Mouse (Mus musculus) liver, embryonic 11.5 days (tissue): ENCODE results near the gene Arhgap10. TPM values are rescaled to one million over a fixed set of nuclear protein-coding genes. Genes with fewer than 3 reads are reported as not detected.

Source experiments
- ATAC-seq: fragments of 200-750 bp; cut with Nextera tagmentation; replicated peaks from 2 replicates; pipeline ENCODE4 v1.8.0; 2017; ENCODE audit warnings: moderate number of reproducible peaks, mild to moderate bottlenecking, moderate TSS enrichment, moderate library complexity; ENCODE audit not compliant: low FRiP score
- DNase-seq: peaks from one replicate; pipeline ENCODE4 v3.0.0-alpha.2; 2017; ENCODE audit warnings: low spot score
- H3K27ac ChIP-seq: fragments of 300-500 bp; sonication (generic); 2 replicates; pipeline ENCODE4 v1.5.1; 2014; ENCODE audit warnings: mild to moderate bottlenecking, low read depth, low read length, control low read depth
- H3K27me3 ChIP-seq: fragments of 300-500 bp; sonication (generic); replicated peaks from 2 replicates; pipeline ENCODE4 v1.6.1; 2014; ENCODE audit warnings: low read length, mixed read lengths; ENCODE audit not compliant: control insufficient read depth, insufficient read depth
- H3K36me3 ChIP-seq: fragments of 300-500 bp; sonication (generic); 2 replicates; pipeline ENCODE4 v1.6.1; 2014; ENCODE audit warnings: mild to moderate bottlenecking, low read length, moderate library complexity, mixed read lengths; ENCODE audit not compliant: control insufficient read depth, insufficient read depth
- H3K4me1 ChIP-seq: fragments of 300-500 bp; sonication (generic); replicated peaks from 2 replicates; pipeline ENCODE4 v1.6.1; 2014; ENCODE audit warnings: low read length, mixed read lengths; ENCODE audit not compliant: control insufficient read depth, insufficient read depth
- H3K4me2 ChIP-seq: fragments of 300-500 bp; sonication (generic); 2 replicates; pipeline ENCODE4 v1.6.1; 2014; ENCODE audit warnings: mild to moderate bottlenecking, control low read depth, moderate library complexity
- H3K4me3 ChIP-seq: fragments of 300-500 bp; sonication (generic); 2 replicates; pipeline ENCODE4 v1.5.1; 2014; ENCODE audit warnings: low read depth, low read length, control low read depth
- H3K9ac ChIP-seq: fragments of 300-500 bp; sonication (generic); 2 replicates; pipeline ENCODE4 v1.6.1; 2014; ENCODE audit warnings: low read depth, low read length, control low read depth
- H3K9me3 ChIP-seq: fragments of 300-500 bp; sonication (generic); 2 replicates; pipeline ENCODE4 v1.6.1; 2016; ENCODE audit warnings: low read length, inconsistent platforms, mixed read lengths; ENCODE audit not compliant: control insufficient read depth
- WGBS: fragments of 180-500 bp; shearing (Covaris S2); extraction: QIAGEN DNeasy Blood & Tissue Kit; methylation state at CpG from one replicate; pipeline ENCODE4 v1.1.7; 2014; 5-methylcytosine and 5-hydroxymethylcytosine counted together
- polyA plus RNA-seq: library from polyadenylated mRNA; unstranded; fragments of >200 nt; fragmentation: Nextera tagmentation; extraction: Ambion mirVana; gene quantifications from 2 replicates; pipeline ENCODE4 v1.2.1, GENCODE M21; 2014

Arhgap10 gene
- polyA plus RNA-seq, 1 experiment from 2014 or later, result 20.2 TPM

DNA sequence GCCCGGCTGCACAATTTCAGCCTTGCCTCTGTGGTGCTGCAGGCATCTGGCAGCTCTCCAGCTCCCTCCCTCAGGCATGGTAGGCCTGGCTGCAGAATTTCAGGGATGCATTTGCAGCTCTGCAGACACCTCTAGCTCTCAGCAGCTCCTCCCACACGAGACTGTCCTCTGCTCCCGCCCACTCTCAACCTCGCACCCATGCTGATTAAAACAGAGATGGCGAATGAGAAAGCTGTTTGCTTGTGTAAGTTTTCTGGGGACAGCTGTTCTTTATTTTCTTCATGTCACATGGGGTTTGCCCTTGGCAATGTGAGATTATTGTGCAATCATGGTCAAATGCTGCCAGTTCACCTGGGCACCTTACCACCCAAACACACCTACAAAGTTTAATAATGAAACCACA lies 141.3 kb downstream of the Arhgap10 start:
- 47% methylated on average over 5 of the region's 5 CpGs for WGBS
- Histone ChIP-seq H3K27me3 (no peaks in the 10 kb centered on the region), H3K36me3 (peaks cover 2% of the 10 kb centered on the region; the same call in 1 of the 2 replicates), H3K9ac (no peak overlapping the region), H3K27ac (no peak overlapping the region), H3K4me3 (no peak overlapping the region), H3K4me1 (0 out of 2 replicates have a peak, but pooled peaks cover 2% of the 10 kb centered on the region), H3K4me2 (no peak overlapping the region), H3K9me3 (no peaks in the 10 kb centered on the region)
- DNase-seq (no peak), ATAC-seq (no peak)

GRCm38 (mm10) chr8:77375999-77376398 lies 141.8 kb downstream of the Arhgap10 start:
- no peak overlapping the region for H3K4me3 ChIP-seq
- H3K9ac ChIP-seq, result no peak overlapping the region
- ATAC-seq (no peak), DNase-seq (no peak)
- 0 out of 2 replicates have a peak, but pooled peaks cover 2% of the 10 kb centered on the region for H3K4me1 ChIP-seq
- H3K27ac ChIP-seq, result no peak overlapping the region
- WGBS, result 86% methylated on average over 2 of the region's 2 CpGs
- H3K36me3 ChIP-seq, result peaks cover 2% of the 10 kb centered on the region; the same call in 1 of the 2 replicates
- H3K9me3 ChIP-seq, result no peaks in the 10 kb centered on the region
- H3K27me3 ChIP-seq, result no peaks in the 10 kb centered on the region
- no peak overlapping the region for H3K4me2 ChIP-seq

DNA sequence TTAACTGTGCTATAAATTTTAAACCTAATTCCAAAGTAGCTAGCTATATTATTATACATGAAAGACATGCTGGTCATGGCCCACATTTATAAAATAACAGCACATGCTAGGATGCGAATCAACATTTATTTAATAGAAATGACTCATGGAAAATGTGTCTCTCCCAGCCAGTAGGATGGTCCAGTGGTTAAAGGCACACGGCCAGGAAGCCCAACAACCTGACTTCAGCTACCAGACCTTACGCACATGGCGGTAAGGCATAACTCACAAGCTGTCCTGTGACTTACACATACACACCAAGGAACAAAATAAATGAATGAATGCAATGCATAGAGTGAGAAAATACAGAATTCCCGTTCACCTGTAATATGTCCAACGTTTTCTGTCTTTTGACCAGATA lies 146.7 kb downstream of the Arhgap10 start:
- Histone ChIP-seq H3K9ac (no peak overlapping the region), H3K27ac (no peak overlapping the region), H3K4me1 (no peaks in the 10 kb centered on the region), H3K27me3 (no peaks in the 10 kb centered on the region), H3K4me3 (no peak overlapping the region), H3K4me2 (no peak overlapping the region), H3K36me3 (no peaks in the 10 kb centered on the region; the same call in 1 of the 2 replicates), H3K9me3 (no peaks in the 10 kb centered on the region)
- ATAC-seq (no peak), DNase-seq (no peak)
- 91% methylated on average over 6 of the region's 6 CpGs for WGBS

DNA sequence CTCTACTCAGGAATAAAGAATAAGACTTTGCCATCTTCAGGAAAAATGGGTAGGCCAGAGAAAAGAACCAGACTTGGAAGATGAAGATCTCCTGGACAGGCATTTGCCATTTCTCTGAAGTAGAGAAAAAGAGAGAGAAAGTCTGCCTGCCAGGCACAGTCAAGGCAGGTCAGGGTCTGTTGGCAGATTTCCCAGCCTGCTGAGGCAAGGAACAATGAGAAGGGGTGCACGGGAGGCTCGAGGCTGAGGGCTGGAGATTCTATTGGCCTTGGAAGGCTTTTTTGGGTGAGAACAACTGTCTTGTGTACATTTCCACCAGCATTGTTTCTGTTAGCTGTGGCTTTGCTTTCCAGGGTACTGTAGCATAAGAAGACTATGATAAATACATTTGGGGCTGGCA lies 147.4 kb downstream of the Arhgap10 start:
- ATAC-seq, result no peak
- no peak overlapping the region for H3K9ac ChIP-seq
- H3K4me1 ChIP-seq, result no peaks in the 10 kb centered on the region
- H3K36me3 ChIP-seq, result no peaks in the 10 kb centered on the region; the same call in 1 of the 2 replicates
- no peak overlapping the region for H3K4me3 ChIP-seq
- H3K9me3 ChIP-seq, result no peaks in the 10 kb centered on the region
- no peak overlapping the region for H3K27ac ChIP-seq
- H3K4me2 ChIP-seq, result no peak overlapping the region
- 82% methylated on average over 2 of the region's 2 CpGs for WGBS
- DNase-seq, result no peak
- no peaks in the 10 kb centered on the region for H3K27me3 ChIP-seq

DNA sequence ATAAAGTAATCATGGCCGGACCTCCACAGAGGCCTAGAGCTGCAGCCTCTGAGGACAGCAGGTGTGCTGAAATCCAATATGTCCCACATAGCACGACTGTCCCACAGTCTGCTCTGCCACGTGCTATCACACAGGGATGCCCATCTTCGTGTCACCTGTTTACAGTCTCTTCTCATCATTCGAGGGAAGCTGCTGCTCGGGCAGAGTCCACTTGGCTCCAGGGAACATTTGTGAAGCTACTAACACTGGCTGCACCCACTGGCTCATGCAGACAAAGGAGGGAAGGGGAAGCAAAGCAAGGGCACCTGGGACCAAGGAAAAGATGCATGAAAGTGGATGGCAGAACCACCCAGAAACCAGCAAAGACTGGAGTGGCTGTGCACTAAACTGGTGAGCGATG lies 148.1 kb downstream of the Arhgap10 start:
- no peak overlapping the region for H3K4me3 ChIP-seq
- no peak overlapping the region for H3K9ac ChIP-seq
- 88% methylated on average over 7 of the region's 7 CpGs for WGBS
- no peaks in the 10 kb centered on the region; the same call in 1 of the 2 replicates for H3K36me3 ChIP-seq
- H3K4me1 ChIP-seq, result no peaks in the 10 kb centered on the region
- no peak overlapping the region for H3K4me2 ChIP-seq
- no peaks in the 10 kb centered on the region for H3K9me3 ChIP-seq
- DNase-seq (no peak), ATAC-seq (no peak)
- no peak overlapping the region for H3K27ac ChIP-seq
- H3K27me3 ChIP-seq, result no peaks in the 10 kb centered on the region

- Histone ChIP-seq H3K36me3 (no peaks in the 10 kb centered on the region), H3K9ac (no peak overlapping the region), H3K4me3 (no peak overlapping the region), H3K27me3 (no peaks in the 10 kb centered on the region), H3K27ac (no peak overlapping the region), H3K9me3 (no peaks in the 10 kb centered on the region), H3K4me2 (no peak overlapping the region), H3K4me1 (no peaks in the 10 kb centered on the region)
- ATAC-seq (no peak), DNase-seq (no peak)
- 59% methylated on average over 3 of the region's 3 CpGs for WGBS
These were observed 150.7 kb downstream of the Arhgap10 start for GRCm38 (mm10) chr8:77367091-77367490.

GRCm38 (mm10) chr8:77366446-77366845 lies 151.3 kb downstream of the Arhgap10 start:
- no peaks in the 10 kb centered on the region for H3K36me3 ChIP-seq
- no peak overlapping the region for H3K27ac ChIP-seq
- ATAC-seq, result no peak
- H3K9me3 ChIP-seq, result no peaks in the 10 kb centered on the region
- no peak for DNase-seq
- H3K27me3 ChIP-seq, result no peaks in the 10 kb centered on the region
- no peak overlapping the region for H3K4me2 ChIP-seq
- H3K4me1 ChIP-seq, result no peaks in the 10 kb centered on the region
- no peak overlapping the region for H3K4me3 ChIP-seq
- 94% methylated on average over 4 of the region's 4 CpGs for WGBS
- no peak overlapping the region for H3K9ac ChIP-seq

- H3K27ac ChIP-seq, result no peak overlapping the region
- H3K9me3 ChIP-seq, result no peaks in the 10 kb centered on the region
- WGBS, result 88% methylated on average over 6 of the region's 6 CpGs
- no peaks in the 10 kb centered on the region for H3K27me3 ChIP-seq
- H3K36me3 ChIP-seq, result no peaks in the 10 kb centered on the region
- no peak overlapping the region for H3K4me2 ChIP-seq
- no peaks in the 10 kb centered on the region for H3K4me1 ChIP-seq
- no peak for DNase-seq
- no peak overlapping the region for H3K9ac ChIP-seq
- no peak for ATAC-seq
- H3K4me3 ChIP-seq, result no peak overlapping the region
These were observed 151.8 kb downstream of the Arhgap10 start for GRCm38 (mm10) chr8:77365990-77366389.

DNA sequence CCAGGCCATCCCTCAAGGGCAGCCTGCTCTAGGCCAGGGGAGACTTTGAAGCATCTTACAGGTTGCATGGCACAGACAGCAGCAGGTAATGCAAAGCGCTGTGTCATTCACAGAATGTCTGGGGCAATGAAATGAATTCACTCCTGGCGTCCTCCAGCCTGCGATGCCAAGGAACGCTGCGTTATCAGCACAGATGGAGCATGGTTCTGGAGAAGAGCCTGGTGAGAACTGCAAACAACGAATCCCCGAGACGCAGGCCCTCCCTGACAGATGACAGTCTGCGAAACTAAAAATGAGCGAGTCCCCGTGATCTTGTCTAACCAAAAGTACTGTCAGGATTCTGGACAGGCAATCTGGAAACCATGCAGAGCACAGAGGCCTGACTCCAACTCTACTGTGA lies 153.3 kb downstream of the Arhgap10 start:
- H3K4me2 ChIP-seq, result no peak overlapping the region
- no peak overlapping the region for H3K9ac ChIP-seq
- H3K9me3 ChIP-seq, result no peaks in the 10 kb centered on the region
- ATAC-seq (no peak), DNase-seq (no peak)
- WGBS, result 92% methylated on average over 11 of the region's 11 CpGs
- no peaks in the 10 kb centered on the region for H3K4me1 ChIP-seq
- H3K36me3 ChIP-seq, result no peaks in the 10 kb centered on the region
- no peak overlapping the region for H3K4me3 ChIP-seq
- H3K27ac ChIP-seq, result no peak overlapping the region
- H3K27me3 ChIP-seq, result no peaks in the 10 kb centered on the region
